Mouse (Mus musculus) monocyte, adult 2 months (primary cell): ENCODE results near the gene St7.
A peak's percentile ranks its signal among the peaks of the same experiment; 100 is the strongest.

Experiments used
- DNase-seq, 2 experiments: peaks; one replicate each; pipeline ENCODE4 v3.0.0; 2022; ENCODE audit warnings: low spot score in 2 of 2, low read depth in 1 of 2

St7 gene

GRCm38 (mm10) chr6:17719423-17719822, 26.7 kb downstream of the St7 start:
- no peak for DNase-seq

GRCm38 (mm10) chr6:17720022-17720421, 27.3 kb downstream of the St7 start:
- no peak for DNase-seq

- DNase-seq, result no peak
Observed at GRCm38 (mm10) chr6:17721706-17722105, 29.0 kb downstream of the St7 start.

GRCm38 (mm10) chr6:17725841-17726460, 33.2 kb downstream of the St7 start:
- DNase-seq, result peak in 1 of 2 experiments; percentile 16

GRCm38 (mm10) chr6:17727241-17727640, 34.5 kb downstream of the St7 start:
- no peak for DNase-seq

GRCm38 (mm10) chr6:17727891-17728790, 35.4 kb downstream of the St7 start:
- no peak for DNase-seq

GRCm38 (mm10) chr6:17730122-17730521, 37.4 kb downstream of the St7 start:
- DNase-seq, result no peak

- DNase-seq, result no peak
Observed at GRCm38 (mm10) chr6:17731694-17732093, 39.0 kb downstream of the St7 start.

GRCm38 (mm10) chr6:17733951-17734411, 41.2 kb downstream of the St7 start:
- no peak for DNase-seq

- no peak for DNase-seq
Observed at GRCm38 (mm10) chr6:17737262-17737948, 44.7 kb downstream of the St7 start.

GRCm38 (mm10) chr6:17740128-17740527, 47.4 kb downstream of the St7 start:
- no peak for DNase-seq

GRCm38 (mm10) chr6:17741639-17742038, 48.9 kb downstream of the St7 start:
- no peak for DNase-seq

- no peak for DNase-seq
Observed at GRCm38 (mm10) chr6:17742209-17742608, 49.5 kb downstream of the St7 start.

- no peak for DNase-seq
Observed at GRCm38 (mm10) chr6:17743325-17743724, 50.6 kb downstream of the St7 start.

GRCm38 (mm10) chr6:17747724-17748123, 55.0 kb downstream of the St7 start:
- DNase-seq, result no peak

- no peak for DNase-seq
Observed at GRCm38 (mm10) chr6:17748866-17749582, 56.3 kb downstream of the St7 start.

- DNase-seq, result no peak
Observed at GRCm38 (mm10) chr6:17749596-17749995, 56.9 kb downstream of the St7 start.

GRCm38 (mm10) chr6:17750041-17750660, 57.4 kb downstream of the St7 start:
- DNase-seq, result no peak

GRCm38 (mm10) chr6:17750957-17751356, 58.2 kb downstream of the St7 start:
- DNase-seq, result no peak

GRCm38 (mm10) chr6:17755902-17756301, 63.2 kb downstream of the St7 start:
- no peak for DNase-seq

- DNase-seq, result no peak
Observed at GRCm38 (mm10) chr6:17758568-17758967, 65.8 kb downstream of the St7 start.
